Mouse (Mus musculus) forelimb bud, embryonic 11.5 days (tissue): ENCODE measurements at regions not wholly inside any gene's neighbourhood (a gene's known extent, or its start where the extent isn't known, plus 50 kb on each side); places are given as distances from the start of the nearest gene placed in this dataset.

ENCODE experiments used
- DNase-seq: peaks from one replicate; pipeline ENCODE4 v3.0.0-alpha.2; 2012; ENCODE audit warnings: low read depth, low spot score

DNA sequence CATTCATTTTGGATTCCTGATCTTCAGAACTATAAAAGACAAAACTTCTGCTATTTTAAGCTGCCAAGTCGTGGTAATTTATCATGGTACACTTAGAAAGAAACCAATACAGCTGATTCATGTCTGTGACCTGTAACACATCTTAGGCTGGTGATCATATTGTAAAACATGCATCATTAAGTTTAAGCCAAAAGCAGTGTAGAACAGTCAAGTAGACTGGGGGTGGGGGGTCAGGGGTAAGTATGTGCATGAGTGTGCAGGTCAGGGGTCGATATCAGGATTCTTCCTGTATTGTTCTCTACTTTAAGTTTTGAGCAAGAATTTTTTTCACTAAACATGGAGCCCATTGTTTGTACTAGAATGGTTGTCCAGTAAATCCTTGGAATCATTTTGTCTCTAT is 160.7 kb downstream of the Calcrl start:
- DNase-seq: no peak

DNA sequence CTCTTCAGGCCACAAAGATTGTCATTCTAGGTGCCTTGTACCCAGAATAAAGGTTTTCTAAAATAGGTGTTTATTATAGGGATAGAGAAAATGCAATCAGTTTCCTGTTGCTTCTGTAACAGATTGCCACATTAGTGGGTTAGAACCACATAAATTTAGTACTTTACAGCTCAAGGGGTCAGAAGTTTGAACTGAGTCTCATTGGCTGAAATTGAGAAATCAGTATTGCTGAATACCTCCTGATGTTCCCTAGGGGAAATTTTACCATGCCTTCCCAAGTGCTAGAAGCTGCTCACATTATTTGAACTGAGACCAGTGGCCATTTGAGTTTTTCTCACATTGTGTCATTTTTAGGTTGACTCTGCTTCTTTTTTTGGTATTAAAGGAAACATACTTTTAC is 160.2 kb downstream of the Calcrl start:
- DNase-seq: no peak

DNA sequence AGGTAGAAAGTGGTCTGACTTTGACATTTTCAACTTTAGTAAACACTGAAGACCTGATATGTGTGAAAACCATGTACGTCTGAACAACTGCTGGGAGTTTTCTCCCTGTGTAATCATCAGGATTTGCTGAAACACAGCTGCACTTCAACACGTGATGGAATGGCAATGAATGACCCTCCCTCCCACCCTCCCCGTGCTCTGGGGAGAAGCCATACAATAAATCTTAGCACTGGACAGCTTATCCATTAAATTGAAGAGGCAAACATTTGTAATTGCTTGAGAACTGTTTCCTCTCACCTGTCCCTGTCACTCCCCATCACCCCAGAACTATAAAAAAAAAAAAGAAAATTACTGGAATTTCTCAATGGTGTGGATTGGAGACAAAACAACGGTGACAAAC is 159.1 kb downstream of the Calcrl start:
- peak; percentile 28 for DNase-seq

DNA sequence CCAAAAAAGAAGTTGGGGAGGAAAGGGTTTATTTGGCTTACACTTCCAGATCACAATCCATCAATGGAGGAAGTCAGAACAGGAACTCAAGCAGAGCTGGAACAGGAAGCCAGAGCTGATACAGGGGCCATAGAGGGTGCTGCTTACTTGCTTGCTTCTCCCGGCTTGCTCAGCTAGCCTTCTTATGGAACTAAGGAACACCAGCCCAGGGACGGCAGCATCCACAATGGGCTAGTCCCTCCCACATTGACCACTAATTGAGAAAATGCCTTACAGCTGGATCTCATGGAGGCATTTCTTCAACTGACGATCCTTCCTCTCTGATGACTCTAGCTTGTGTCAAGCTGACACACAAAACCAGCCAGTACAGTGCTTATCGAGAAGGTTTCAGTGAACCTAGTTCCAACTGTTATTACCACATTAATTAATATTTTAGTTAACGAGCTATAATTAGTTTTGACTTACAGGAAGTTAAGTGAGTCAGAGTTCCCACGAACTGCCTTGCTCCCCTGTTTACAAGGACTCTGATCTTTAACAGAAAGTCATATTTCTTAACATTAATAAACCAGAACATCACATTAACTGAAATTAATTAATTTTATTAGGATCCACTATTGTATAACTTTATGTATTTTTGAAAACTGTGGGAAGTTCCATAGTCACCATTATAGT is 158.2 kb downstream of the Calcrl start:
- no peak for DNase-seq

DNA sequence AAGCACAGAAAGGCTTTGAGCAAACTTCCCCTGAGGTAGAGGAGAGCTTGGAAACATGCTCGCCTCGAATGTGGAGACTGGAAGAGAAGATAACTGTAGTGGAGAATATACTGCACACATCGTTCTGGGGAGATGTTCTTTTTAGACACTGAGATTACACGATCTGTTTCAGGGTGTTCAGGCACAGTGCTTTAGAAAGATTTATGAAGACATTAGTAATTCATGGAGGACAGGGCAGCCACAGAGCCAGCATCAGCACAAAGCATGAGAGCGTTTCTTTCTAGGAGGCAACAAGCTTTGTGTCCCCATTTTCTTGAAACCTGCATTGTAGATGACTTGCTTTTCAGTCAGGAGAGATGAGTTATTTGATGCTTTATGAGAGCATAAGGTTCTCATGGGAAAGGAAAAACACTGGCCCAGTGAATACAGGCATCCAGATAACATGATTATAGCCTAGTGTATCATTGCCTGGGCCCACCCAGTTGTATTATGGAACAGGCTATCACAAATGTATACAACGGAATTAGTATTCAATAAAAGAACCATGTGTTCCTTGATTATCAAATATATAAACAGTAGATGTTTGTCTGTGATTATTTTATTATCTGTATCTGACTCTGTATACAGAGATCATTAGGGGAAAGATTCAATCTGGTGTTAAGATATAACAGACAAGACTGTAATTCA is 151.0 kb downstream of the Calcrl start:
- DNase-seq: no peak

DNA sequence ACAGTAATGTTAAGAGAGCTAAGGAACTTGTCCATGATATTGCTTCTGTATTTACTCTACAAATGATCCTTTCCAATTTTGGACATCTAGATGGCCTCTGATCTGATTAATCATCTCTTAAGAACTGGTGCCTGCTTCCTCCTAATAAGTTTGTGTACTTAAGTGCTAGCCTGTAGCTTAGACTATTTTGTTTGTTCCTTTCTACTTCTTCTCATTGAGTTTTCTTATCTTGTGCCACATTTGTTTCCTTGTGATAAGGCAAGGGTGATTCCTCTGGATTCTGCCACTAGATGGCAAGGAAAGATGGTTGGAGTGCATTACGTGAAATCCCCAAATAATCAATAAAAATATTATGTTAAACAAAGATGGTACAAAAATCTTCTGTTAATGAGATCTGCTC is 148.0 kb downstream of the Calcrl start:
- no peak for DNase-seq
